Mouse (Mus musculus) hindbrain, embryonic 10.5 days (tissue): ENCODE results near the gene Olfr1180. TPM values are rescaled to one million over a fixed set of nuclear protein-coding genes. Genes with fewer than 3 reads are reported as not detected.
"Not testable (repeated sequence)": the region's sequence is repeated elsewhere in the genome, so short reads cannot be mapped to it uniquely, and the experiment has no call there.

Source experiments
- DNase-seq: peaks from one replicate; pipeline ENCODE4 v3.0.0-alpha.2; 2017; ENCODE audit warnings: low spot score
- H3K27ac ChIP-seq: fragments of 300-500 bp; sonication (generic); 2 replicates; pipeline ENCODE4 v1.5.1; 2016; ENCODE audit warnings: mild to moderate bottlenecking, moderate library complexity
- H3K27me3 ChIP-seq: fragments of 300-500 bp; sonication (generic); 2 replicates; pipeline ENCODE4 v1.6.1; 2016; ENCODE audit warnings: mild to moderate bottlenecking; ENCODE audit not compliant: poor library complexity, insufficient read depth, severe bottlenecking
- H3K36me3 ChIP-seq: fragments of 300-500 bp; sonication (generic); 2 replicates; pipeline ENCODE4 v1.6.1; 2016; ENCODE audit warnings: mild to moderate bottlenecking, moderate library complexity
- H3K4me1 ChIP-seq: fragments of 300-500 bp; sonication (generic); replicated peaks from 2 replicates; pipeline ENCODE4 v1.6.1; 2016; ENCODE audit warnings: mild to moderate bottlenecking
- H3K4me3 ChIP-seq: fragments of 300-500 bp; sonication (generic); 2 replicates; pipeline ENCODE4 v1.5.1; 2016; ENCODE audit warnings: mild to moderate bottlenecking, moderate library complexity
- H3K9me3 ChIP-seq: fragments of 300-500 bp; sonication (generic); 2 replicates; pipeline ENCODE4 v1.6.1; 2016; ENCODE audit warnings: mild to moderate bottlenecking, moderate library complexity
- WGBS: fragments of 180-500 bp; shearing (Covaris S2); methylation state at CpG from one replicate; pipeline ENCODE4 v1.1.7; 2016; 5-methylcytosine and 5-hydroxymethylcytosine counted together
- polyA plus RNA-seq: library from polyadenylated mRNA; unstranded; fragments of >200 nt; fragmentation: Nextera tagmentation; extraction: Ambion mirVana; gene quantifications from 2 replicates; pipeline ENCODE4 v1.2.1, GENCODE M21; 2016

The Olfr1180 gene
- polyA plus RNA-seq: not detected in 2 replicates

- Histone ChIP-seq H3K9me3 (no peaks in the 10 kb centered on the region), H3K4me1 (no peaks in the 10 kb centered on the region), H3K27me3 (no peaks in the 10 kb centered on the region), H3K36me3 (no peaks in the 10 kb centered on the region), H3K4me3 (no peak within 1 kb of the TSS), H3K27ac (no peak within 1 kb of the TSS)
- no peak for DNase-seq
- WGBS: 83% methylated on average over 2 of the region's 2 CpGs
Measured at GRCm38 (mm10) chr2:88419051-88419450, at the start of gene Olfr1180. Gene Olfr1180 (minus strand): TSS chr2:88419151.

- 87% methylated on average over 1 of the region's 1 CpGs for WGBS
- not testable (repeated sequence) for DNase-seq, H3K27me3 ChIP-seq, H3K9me3 ChIP-seq, H3K4me1 ChIP-seq, H3K27ac ChIP-seq, H3K4me3 ChIP-seq, H3K36me3 ChIP-seq
Measured at GRCm38 (mm10) chr2:88454567-88454966, 35.6 kb upstream of the Olfr1180 start, which contains the start of gene Olfr1183. Gene Olfr1183 (plus strand): TSS chr2:88454867.

- H3K4me3 ChIP-seq: no peak within 1 kb of the TSS
- no peak for DNase-seq
- WGBS: 89% methylated on average over 1 of the region's 1 CpGs
Measured at GRCm38 (mm10) chr2:88449031-88449430, 30.1 kb upstream of the Olfr1180 start, which contains the start of gene Gm13757. Gene Gm13757 (minus strand): TSS chr2:88449131.

GRCm38 (mm10) chr2:88426071-88426470 lies 7.1 kb upstream of the Olfr1180 start, which contains the start of gene Olfr1181:
Gene Olfr1181 (minus strand): TSS chr2:88426171.
- WGBS: 93% methylated on average over 1 of the region's 1 CpGs
- H3K36me3 ChIP-seq: no peaks in the 10 kb centered on the region
- H3K27ac ChIP-seq: no peak within 1 kb of the TSS
- no peak for DNase-seq
- H3K9me3 ChIP-seq: no peaks in the 10 kb centered on the region
- H3K27me3 ChIP-seq: no peaks in the 10 kb centered on the region
- H3K4me1 ChIP-seq: no peaks in the 10 kb centered on the region
- no peak within 1 kb of the TSS for H3K4me3 ChIP-seq

More at GRCm38 (mm10) chr2:88449031-88449430, 30.1 kb upstream of the Olfr1180 start, which contains the start of gene Gm13757:
- Histone ChIP-seq H3K9me3 (no peaks in the 10 kb centered on the region), H3K27me3 (no peaks in the 10 kb centered on the region), H3K4me1 (no peaks in the 10 kb centered on the region), H3K36me3 (no peaks in the 10 kb centered on the region), H3K27ac (no peak within 1 kb of the TSS)

GRCm38 (mm10) chr2:88406353-88406752 lies 12.6 kb downstream of the Olfr1180 start, which contains the start of gene Olfr1179:
Gene Olfr1179 (minus strand): TSS chr2:88406453.
- WGBS: 89% methylated on average over 3 of the region's 3 CpGs
- H3K27ac ChIP-seq: no peak within 1 kb of the TSS
- H3K4me3 ChIP-seq: no peak within 1 kb of the TSS
- no peaks in the 10 kb centered on the region for H3K36me3 ChIP-seq
- H3K27me3 ChIP-seq: no peaks in the 10 kb centered on the region
- DNase-seq: no peak
- H3K4me1 ChIP-seq: no peaks in the 10 kb centered on the region
- H3K9me3 ChIP-seq: no peaks in the 10 kb centered on the region

GRCm38 (mm10) chr2:88386762-88387161 lies 32.2 kb downstream of the Olfr1180 start, which contains the start of gene Olfr1178:
Gene Olfr1178 (plus strand): TSS chr2:88387062.
- Histone ChIP-seq H3K9me3 (no peaks in the 10 kb centered on the region), H3K36me3 (no peaks in the 10 kb centered on the region), H3K27ac (no peak within 1 kb of the TSS), H3K4me1 (no peaks in the 10 kb centered on the region), H3K4me3 (no peak within 1 kb of the TSS), H3K27me3 (no peaks in the 10 kb centered on the region)
- 87% methylated on average over 1 of the region's 1 CpGs for WGBS
- DNase-seq: no peak

Other genes starting within 250 kb of the Olfr1180 start
- not detected in 2 replicates for gene Olfr1168, start 237.3 kb downstream of the Olfr1180 start, polyA plus RNA-seq
- gene Olfr1170, start 190.8 kb downstream of the Olfr1180 start, polyA plus RNA-seq: not detected in 2 replicates
- not detected in 2 replicates for gene Olfr1173, start 139.3 kb downstream of the Olfr1180 start, polyA plus RNA-seq
- not detected in 2 replicates for gene Olfr1174-ps, start 104.0 kb downstream of the Olfr1180 start, polyA plus RNA-seq
- gene Olfr1175-ps, start 91.9 kb downstream of the Olfr1180 start, polyA plus RNA-seq: not detected in 2 replicates
- not detected in 2 replicates for gene Olfr1176, start 82.4 kb downstream of the Olfr1180 start, polyA plus RNA-seq
- not detected in 2 replicates for gene Olfr1177-ps, start 72.7 kb downstream of the Olfr1180 start, polyA plus RNA-seq
- not detected in 2 replicates for gene Olfr1178, start 32.1 kb downstream of the Olfr1180 start, polyA plus RNA-seq
- not detected in 2 replicates for gene Olfr1179, start 12.7 kb downstream of the Olfr1180 start, polyA plus RNA-seq
- not detected in 2 replicates for gene Olfr1181, start 7.0 kb upstream of the Olfr1180 start, polyA plus RNA-seq
- gene Gm13757, start 30.0 kb upstream of the Olfr1180 start, polyA plus RNA-seq: not detected in 2 replicates
- gene Olfr1183, start 35.7 kb upstream of the Olfr1180 start, polyA plus RNA-seq: not detected in 2 replicates
- gene Olfr1184, start 64.4 kb upstream of the Olfr1180 start, polyA plus RNA-seq: not detected in 2 replicates
- gene Olfr1185-ps1, start 74.2 kb upstream of the Olfr1180 start, polyA plus RNA-seq: not detected in 2 replicates
- gene Olfr1186, start 99.4 kb upstream of the Olfr1180 start, polyA plus RNA-seq: not detected in 2 replicates
- not detected in 2 replicates for gene Olfr1188, start 137.8 kb upstream of the Olfr1180 start, polyA plus RNA-seq
- gene Olfr1189, start 167.3 kb upstream of the Olfr1180 start, polyA plus RNA-seq: not detected in 2 replicates
- gene Olfr1191-ps1, start 221.4 kb upstream of the Olfr1180 start, polyA plus RNA-seq: not detected in 2 replicates
- gene Olfr1192-ps1, start 229.4 kb upstream of the Olfr1180 start, polyA plus RNA-seq: not detected in 2 replicates